8 mouse cellular contexts compared by ENCODE assay signal in genomic region chr9:76122888-76123287, GRCm38 (mm10).
DNase-seq lines count a peak whose midpoint lies in the region; ATAC-seq and TF ChIP-seq lines count a peak whose summit lies in the region.
"Not testable (repeated sequence)": the region's sequence is repeated elsewhere in the genome, so short reads cannot be mapped to it uniquely, and the experiment has no call there.

No protein-coding gene starts in this region.

- intact Hi-C loops in heart, postnatal 10 days (cut with DNase I) = loop anchor here (2.0 to 5.0 kb wide), 3 partner anchors 56 to 114 kb away; no protein-coding TSS in a partner anchor

- not testable (repeated sequence) for H3K36me3 ChIP-seq in MEL (ENCODE audit: control insufficient read depth in 1 of 2, insufficient read depth in 2 of 2, low read length in 2 of 2); forebrain, embryonic 12.5 days (replicated peaks); limb, embryonic 14.5 days (ENCODE audit: control insufficient read depth, insufficient read depth, low read length); midbrain, postnatal 0 days (ENCODE audit: insufficient read depth, low read length)

- H3K4me1 ChIP-seq in MEL (ENCODE audit: control insufficient read depth in 1 of 2, insufficient read depth in 2 of 2, low read length in 2 of 2); forebrain, embryonic 12.5 days; limb, embryonic 14.5 days (ENCODE audit: control insufficient read depth, insufficient read depth, low read length); midbrain, postnatal 0 days (ENCODE audit: insufficient read depth, low read length): not testable (repeated sequence)

- H3K9ac ChIP-seq in MEL (ENCODE audit: control insufficient read depth, low read depth, low read length, poor library complexity, severe bottlenecking); forebrain, embryonic 12.5 days; limb, embryonic 14.5 days (ENCODE audit: low read depth, low read length, severe bottlenecking); midbrain, postnatal 0 days (replicated peaks; ENCODE audit: low read length, poor library complexity, severe bottlenecking): not testable (repeated sequence)

- peak; percentile 63 for DNase-seq in MEL (ENCODE audit: low read depth, low spot score)
- peak; percentile 47 for DNase-seq in cerebellum, adult 11 months
- peak; percentile 62 to 78 for DNase-seq in heart, postnatal 10 days
- peak; percentile 46 to 77 for DNase-seq in kidney, postnatal 25 days
- DNase-seq in limb, embryonic 14.5 days (ENCODE audit: low spot score) = peak; percentile 74
- peak; percentile 82 for DNase-seq in midbrain, postnatal 0 days (ENCODE audit: low spot score)
- peak; percentile 74 for DNase-seq in testis, postnatal 10 days (ENCODE audit: low spot score)

- H3K79me2 ChIP-seq in MEL (ENCODE audit: control insufficient read depth, insufficient read depth, low read length, poor library complexity) = not testable (repeated sequence)

- ATAC-seq in forebrain, embryonic 12.5 days (ENCODE audit: low FRiP score) = peak; percentile 65; the same call in 1 of the 2 replicates
- not testable (repeated sequence) for ATAC-seq in limb, embryonic 14.5 days (ENCODE audit: low FRiP score, low read depth); midbrain, postnatal 0 days (ENCODE audit: low FRiP score)

- not testable (repeated sequence) for H3K4me3 ChIP-seq in MEL (ENCODE audit: control insufficient read depth in 1 of 2, insufficient read depth in 1 of 2, low read depth in 2 of 2, low read length in 2 of 2); forebrain, embryonic 12.5 days (replicated peaks); limb, embryonic 14.5 days (replicated peaks; ENCODE audit: low read length); midbrain, postnatal 0 days (ENCODE audit: low read depth, low read length)

- not testable (repeated sequence) for TF ChIP-seq POLR2A in MEL (IDR thresholded peaks at IDR 0.05; ENCODE audit: control insufficient read depth in 1 of 2, insufficient read depth in 1 of 2, low read depth in 1 of 2, low read length in 2 of 2, poor library complexity in 1 of 2); limb, embryonic 14.5 days (IDR thresholded peaks at IDR 0.05; ENCODE audit: borderline replicate concordance, extremely low read depth, insufficient read depth, insufficient read length)

- TF ChIP-seq RAD21 in MEL (IDR thresholded peaks at IDR 0.05; ENCODE audit: low read depth, low read length) = peak; percentile 74

- WGBS in forebrain, embryonic 12.5 days = 0% methylated on average over 2 of the region's 2 CpGs
- WGBS in limb, embryonic 14.5 days = 0% methylated on average over 2 of the region's 2 CpGs
- 2% methylated on average over 2 of the region's 2 CpGs for WGBS in midbrain, postnatal 0 days

- not testable (repeated sequence) for H3K27ac ChIP-seq in MEL (ENCODE audit: control insufficient read depth, low read depth, low read length); forebrain, embryonic 12.5 days; limb, embryonic 14.5 days (replicated peaks; ENCODE audit: low read depth, low read length); midbrain, postnatal 0 days (ENCODE audit: low read depth, low read length)

- H3K27me3 ChIP-seq in MEL (ENCODE audit: control insufficient read depth in 1 of 2, insufficient read depth in 2 of 2, low read length in 2 of 2); forebrain, embryonic 12.5 days; limb, embryonic 14.5 days (ENCODE audit: control insufficient read depth, insufficient read depth, low read length); midbrain, postnatal 0 days (ENCODE audit: insufficient read depth, low read length): not testable (repeated sequence)

- not testable (repeated sequence) for H3K9me3 ChIP-seq in MEL (replicated peaks; ENCODE audit: insufficient read depth, low read length); forebrain, embryonic 12.5 days; limb, embryonic 14.5 days (ENCODE audit: control insufficient read depth, low read length); midbrain, postnatal 0 days (ENCODE audit: low read length)

- not testable (repeated sequence) for TF ChIP-seq EP300 in MEL (IDR thresholded peaks at IDR 0.05; ENCODE audit: low read depth in 1 of 2, low read length in 2 of 2)

- not testable (repeated sequence) for H3K4me2 ChIP-seq in forebrain, embryonic 12.5 days; limb, embryonic 14.5 days (replicated peaks; ENCODE audit: low read depth, low read length, severe bottlenecking); midbrain, postnatal 0 days (ENCODE audit: low read depth, low read length, poor library complexity, severe bottlenecking)

- TF ChIP-seq CTCF in MEL (IDR thresholded peaks at IDR 0.05 in 2 of 3, conservative IDR thresholded peaks at IDR 0.05 in 1 of 3; ENCODE audit: control insufficient read depth in 1 of 3, insufficient read depth in 1 of 3, low read depth in 2 of 3, low read length in 3 of 3, poor library complexity in 1 of 3, severe bottlenecking in 1 of 3) = peak; percentile 22 to 67 (median 56); a peak in 4 of 6 replicates
- TF ChIP-seq CTCF in midbrain, postnatal 0 days (IDR thresholded peaks at IDR 0.05) = peak; percentile 79

TF ChIP-seq in MEL, 35 proteins besides CTCF, POLR2A, EP300 and RAD21:
- TF ChIP-seq ZC3H11A (IDR thresholded peaks at IDR 0.05; ENCODE audit: low read depth, low read length) = peak; percentile 85
- TF ChIP-seq SMC3 (IDR thresholded peaks at IDR 0.05; ENCODE audit: low read depth, low read length) = peak; percentile 84
TF ChIP-seq in MEL: peak in this region for 2; not testable (repeated sequence) for 33.
